Mouse (Mus musculus) intestine, postnatal 0 days (tissue): ENCODE results near the gene Dusp14. TPM values are rescaled to one million over a fixed set of nuclear protein-coding genes. Genes with fewer than 3 reads are reported as not detected.

Experiments used
- ATAC-seq: fragments of 200-750 bp; cut with Nextera tagmentation; 2 replicates; pipeline ENCODE4 v1.8.0; 2017; ENCODE audit warnings: mild to moderate bottlenecking, moderate TSS enrichment, moderate library complexity
- H3K27ac ChIP-seq: fragments of 300-500 bp; sonication (generic); 2 replicates; pipeline ENCODE4 v1.5.1; 2014; ENCODE audit warnings: mild to moderate bottlenecking, low read depth, low read length, moderate library complexity
- H3K27me3 ChIP-seq: fragments of 300-500 bp; sonication (generic); replicated peaks from 2 replicates; pipeline ENCODE4 v1.6.1; 2014; ENCODE audit warnings: low read length, mixed read lengths; ENCODE audit not compliant: control insufficient read depth, insufficient read depth
- H3K36me3 ChIP-seq: fragments of 300-500 bp; sonication (generic); 2 replicates; pipeline ENCODE4 v1.6.1; 2014; ENCODE audit warnings: mild to moderate bottlenecking, moderate library complexity; ENCODE audit not compliant: control insufficient read depth, insufficient read depth
- H3K4me1 ChIP-seq: fragments of 300-500 bp; sonication (generic); replicated peaks from 2 replicates; pipeline ENCODE4 v1.6.1; 2014; ENCODE audit warnings: antibody characterized with exemption, low read length, mixed read lengths; ENCODE audit not compliant: control insufficient read depth, insufficient read depth
- H3K4me2 ChIP-seq: fragments of 300-500 bp; sonication (generic); replicated peaks from 2 replicates; pipeline ENCODE4 v1.6.1; 2014; ENCODE audit warnings: low read depth, mild to moderate bottlenecking, moderate library complexity
- H3K4me3 ChIP-seq: fragments of 300-500 bp; sonication (generic); 2 replicates; pipeline ENCODE4 v1.5.1; 2014; ENCODE audit warnings: low read depth, low read length
- H3K9ac ChIP-seq: fragments of 300-500 bp; sonication (generic); 2 replicates; pipeline ENCODE4 v1.6.1; 2014; ENCODE audit warnings: mild to moderate bottlenecking, low read depth, low read length
- H3K9me3 ChIP-seq: fragments of 300-500 bp; sonication (generic); 2 replicates; pipeline ENCODE4 v1.6.1; 2016; ENCODE audit warnings: mixed run types; ENCODE audit not compliant: control insufficient read depth
- CTCF ChIP-seq: sonication (generic); IDR thresholded peaks from 2 replicates; pipeline ENCODE4 v1.5.1; 2016; ENCODE audit warnings: low read depth, mild to moderate bottlenecking, control low read depth, antibody characterized with exemption, moderate library complexity
- WGBS: fragments of 180-500 bp; shearing (Covaris S2); extraction: QIAGEN DNeasy Blood & Tissue Kit; methylation state at CpG from one replicate; pipeline ENCODE4 v1.1.7; 2014; 5-methylcytosine and 5-hydroxymethylcytosine counted together
- polyA plus RNA-seq: library from polyadenylated mRNA; unstranded; fragments of >200 nt; fragmentation: Nextera tagmentation; extraction: Ambion mirVana; gene quantifications from 2 replicates; pipeline ENCODE4 v1.2.1, GENCODE M21; 2015

Gene Dusp14
- polyA plus RNA-seq, 1 experiment from 2014 or later = 28.0 TPM

DNA sequence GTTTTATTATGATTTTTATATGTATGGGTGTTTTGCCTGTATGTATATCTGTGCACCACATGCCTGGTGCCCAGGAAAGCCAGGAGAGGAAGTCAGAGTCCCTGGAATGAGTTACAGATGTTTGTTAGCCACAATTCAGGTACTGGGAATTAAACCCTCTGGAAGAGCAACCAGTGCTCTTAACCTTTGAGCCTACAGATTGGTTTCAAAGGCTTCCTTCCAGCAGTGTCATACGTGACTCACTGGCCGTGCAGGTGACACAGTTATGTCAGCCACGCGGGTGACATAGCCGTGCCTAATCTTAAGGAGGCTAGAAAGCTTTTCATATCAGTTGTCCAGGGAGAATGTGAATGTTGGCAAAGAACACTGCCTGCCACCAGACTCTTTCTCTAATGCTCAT lies 35.4 kb downstream of the Dusp14 start:
- H3K9me3 ChIP-seq = no peaks in the 10 kb centered on the region
- TF ChIP-seq CTCF = no peak
- no peaks in the 10 kb centered on the region for H3K27me3 ChIP-seq
- H3K4me1 ChIP-seq = no peaks in the 10 kb centered on the region
- no peak overlapping the region for H3K4me3 ChIP-seq
- H3K27ac ChIP-seq = peak overlapping the region; percentile 76
- peak; percentile 81 for ATAC-seq
- peaks cover 19% of the 10 kb centered on the region; the same call in 1 of the 2 replicates for H3K36me3 ChIP-seq
- no peak overlapping the region for H3K4me2 ChIP-seq
- H3K9ac ChIP-seq = no peak overlapping the region
- WGBS = 43% methylated on average over 5 of the region's 5 CpGs

DNA sequence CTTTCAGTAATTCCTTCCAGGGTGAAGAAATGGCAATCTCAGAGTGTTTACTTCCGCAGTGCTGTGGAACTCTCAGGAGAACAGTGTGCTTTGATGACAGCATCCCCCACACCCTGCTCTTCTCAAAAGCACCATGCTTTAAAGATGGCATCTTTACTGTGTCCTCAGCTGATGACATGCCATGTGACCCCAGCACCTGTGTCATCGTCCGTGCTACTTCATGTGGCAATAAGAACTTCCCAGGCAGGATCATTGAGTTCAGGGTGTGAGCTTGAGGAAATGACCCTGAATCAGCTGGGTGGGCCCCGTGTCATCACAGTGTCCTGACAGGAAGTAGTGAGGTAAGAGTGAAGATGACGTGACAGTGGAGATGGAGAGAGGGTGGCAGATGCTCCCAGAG lies 36.5 kb downstream of the Dusp14 start:
- TF ChIP-seq CTCF = no peak
- no peak overlapping the region for H3K4me3 ChIP-seq
- no peaks in the 10 kb centered on the region for H3K27me3 ChIP-seq
- peak; percentile 59 for ATAC-seq
- no peaks in the 10 kb centered on the region for H3K9me3 ChIP-seq
- H3K36me3 ChIP-seq = peaks cover 22% of the 10 kb centered on the region
- H3K4me1 ChIP-seq = no peaks in the 10 kb centered on the region
- H3K9ac ChIP-seq = no peak overlapping the region
- no peak overlapping the region for H3K27ac ChIP-seq
- 58% methylated on average over 5 of the region's 5 CpGs for WGBS
- H3K4me2 ChIP-seq = no peak overlapping the region

DNA sequence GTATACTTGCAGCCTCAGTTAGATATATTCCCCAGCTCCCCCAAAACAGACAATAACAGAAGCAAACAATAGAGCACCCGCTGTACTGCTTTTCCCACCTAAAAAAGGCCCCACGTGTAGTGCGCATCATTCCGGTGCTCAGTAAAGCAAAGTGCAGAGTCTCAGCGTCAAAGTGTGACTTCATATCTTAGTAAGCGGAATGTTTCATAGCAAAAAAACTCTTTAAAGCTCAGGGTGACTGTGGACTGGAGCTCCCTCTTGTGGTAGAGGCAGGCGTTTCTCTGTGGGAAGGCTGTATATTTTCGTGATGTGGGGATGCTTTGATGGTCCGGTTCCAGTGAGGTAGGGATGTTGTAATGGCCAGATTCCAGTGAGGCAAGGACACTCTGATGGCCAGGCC lies 37.1 kb downstream of the Dusp14 start:
- 48% methylated on average over 9 of the region's 9 CpGs for WGBS
- peak; percentile 88 for TF ChIP-seq CTCF
- Histone ChIP-seq H3K27ac (no peak overlapping the region), H3K4me3 (no peak overlapping the region), H3K4me2 (no peak overlapping the region), H3K4me1 (no peaks in the 10 kb centered on the region), H3K9me3 (no peaks in the 10 kb centered on the region), H3K36me3 (peaks cover 27% of the 10 kb centered on the region), H3K9ac (no peak overlapping the region), H3K27me3 (no peaks in the 10 kb centered on the region)
- no peak for ATAC-seq

DNA sequence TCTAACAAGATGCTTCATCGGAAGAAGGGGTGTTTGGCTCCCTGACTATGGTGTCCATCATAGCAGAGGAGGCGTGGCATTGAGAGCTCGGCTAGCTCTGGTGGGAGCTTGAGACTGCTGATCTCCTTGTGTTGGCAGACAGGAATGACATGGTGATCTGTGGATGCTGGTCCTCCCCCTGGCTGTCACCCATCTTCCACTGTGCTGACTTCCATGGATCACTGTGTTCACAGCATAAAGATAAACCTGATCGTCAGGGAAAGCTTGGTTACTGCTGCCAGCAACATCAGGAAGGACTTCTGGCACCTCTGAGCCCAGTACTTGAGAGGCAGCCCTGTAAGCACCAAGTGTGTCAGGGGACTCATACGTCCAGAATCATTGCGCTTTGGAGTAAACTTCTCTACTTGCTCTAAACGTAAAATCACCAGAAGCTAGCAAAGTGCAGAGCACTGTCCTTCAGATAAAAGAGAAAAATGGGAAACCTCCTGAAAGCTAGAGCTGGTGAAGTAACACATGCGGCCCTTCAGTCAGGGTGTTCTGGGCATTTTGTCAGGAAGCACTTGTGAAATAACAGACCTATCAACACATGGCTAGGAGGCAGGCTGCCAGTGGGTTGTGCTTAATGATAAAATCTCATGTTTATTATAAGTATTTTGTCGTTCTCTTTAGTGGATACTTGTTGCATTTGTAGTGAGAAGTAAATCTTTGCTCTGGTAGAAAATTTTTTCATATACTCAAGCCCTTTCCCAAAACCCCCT lies 40.6 kb downstream of the Dusp14 start:
- 0 out of 2 replicates have a peak, but pooled peaks have one; percentile 3 for TF ChIP-seq CTCF
- H3K9ac ChIP-seq = no peak overlapping the region
- no peak overlapping the region for H3K4me2 ChIP-seq
- no peaks in the 10 kb centered on the region for H3K4me1 ChIP-seq
- peaks cover 49% of the 10 kb centered on the region for H3K36me3 ChIP-seq
- no peak for ATAC-seq
- no peaks in the 10 kb centered on the region for H3K9me3 ChIP-seq
- H3K4me3 ChIP-seq = no peak overlapping the region
- H3K27ac ChIP-seq = peak overlapping the region; percentile 12; the same call in 1 of the 2 replicates
- 72% methylated on average over 9 of the region's 9 CpGs for WGBS
- H3K27me3 ChIP-seq = no peaks in the 10 kb centered on the region

DNA sequence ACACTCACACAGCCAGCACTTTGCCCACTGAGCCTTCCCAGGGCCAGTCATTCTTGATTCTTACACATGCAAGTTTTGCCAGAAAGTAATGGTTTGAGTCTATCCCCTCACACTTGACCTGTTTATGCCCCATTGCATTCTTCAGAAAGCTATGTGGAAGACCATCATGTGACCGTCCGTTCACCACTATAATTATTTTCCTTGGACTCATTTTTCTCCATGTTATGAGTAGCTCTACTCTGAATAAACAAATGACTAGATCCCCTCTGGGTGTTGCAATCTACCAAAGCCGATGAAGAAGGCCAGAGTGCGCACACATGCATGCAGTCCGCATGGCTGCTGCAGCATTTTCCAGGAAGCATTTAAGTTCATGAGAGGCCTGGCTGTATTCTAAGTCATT lies 41.8 kb downstream of the Dusp14 start:
- Histone ChIP-seq H3K9ac (no peak overlapping the region), H3K9me3 (no peaks in the 10 kb centered on the region), H3K4me1 (no peaks in the 10 kb centered on the region), H3K27ac (no peak overlapping the region), H3K4me2 (no peak overlapping the region), H3K36me3 (peaks cover 60% of the 10 kb centered on the region), H3K4me3 (no peak overlapping the region), H3K27me3 (no peaks in the 10 kb centered on the region)
- 74% methylated on average over 5 of the region's 5 CpGs for WGBS
- no peak for TF ChIP-seq CTCF
- no peak for ATAC-seq

DNA sequence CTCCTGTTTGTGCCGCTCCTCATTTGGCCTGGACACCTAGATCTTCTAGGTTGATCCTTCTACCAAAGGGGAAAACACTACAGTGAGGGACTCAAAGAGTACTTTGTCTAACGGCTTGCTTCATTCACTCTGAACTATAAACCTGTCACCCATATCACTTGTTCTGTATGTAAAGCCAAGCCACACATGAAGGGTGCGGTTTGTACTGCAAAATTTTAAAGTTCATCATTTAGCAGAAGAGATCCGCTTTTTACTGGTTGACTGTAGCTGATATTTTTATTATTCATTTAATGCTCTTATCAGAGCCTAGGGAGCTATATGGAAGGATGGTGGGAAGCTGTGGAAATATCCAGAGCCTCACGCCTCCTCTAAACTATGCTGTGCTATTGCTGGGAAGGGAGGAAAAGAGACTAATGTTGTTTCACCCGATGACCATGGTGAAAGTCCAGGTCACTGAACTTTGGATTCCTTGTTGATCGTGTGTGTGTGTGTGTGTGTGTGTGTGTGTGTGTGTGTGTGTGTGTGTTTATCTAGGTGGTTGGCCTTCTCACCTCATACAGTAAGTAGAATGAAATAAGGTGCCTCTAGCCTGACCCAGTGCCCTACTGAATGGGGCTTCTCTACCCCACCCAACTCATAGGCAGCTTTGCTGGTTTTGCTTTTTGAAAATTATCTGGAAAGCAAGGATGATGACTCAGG lies 52.1 kb downstream of the Dusp14 start:
- H3K27ac ChIP-seq = peak overlapping the region; percentile 46; the same call in 1 of the 2 replicates
- TF ChIP-seq CTCF = no peak
- peaks cover 28% of the 10 kb centered on the region for H3K36me3 ChIP-seq
- H3K4me1 ChIP-seq = no peaks in the 10 kb centered on the region; the same call in 1 of the 2 replicates
- H3K4me2 ChIP-seq = 0 out of 2 replicates have a peak overlapping the region, but pooled peaks have one; percentile 0
- H3K4me3 ChIP-seq = no peak overlapping the region
- H3K9ac ChIP-seq = no peak overlapping the region
- H3K27me3 ChIP-seq = 0 out of 2 replicates have a peak, but pooled peaks cover 4% of the 10 kb centered on the region
- peak; percentile 66 for ATAC-seq
- H3K9me3 ChIP-seq = no peaks in the 10 kb centered on the region
- 50% methylated on average over 7 of the region's 7 CpGs for WGBS
